Mouse (Mus musculus) CD4-positive, CD25-positive, alpha-beta regulatory T cell, adult 2 months (primary cell): ENCODE results near the gene Baz1b.
"Not testable (repeated sequence)": the region's sequence is repeated elsewhere in the genome, so short reads cannot be mapped to it uniquely, and the experiment has no call there.

Source experiments
- DNase-seq: peaks from one replicate; pipeline ENCODE4 v3.0.0-alpha.2; 2012; ENCODE audit warnings: low read depth, low spot score

The Baz1b gene

GRCm38 (mm10) chr5:135179616-135180015 lies 7.4 kb upstream of the Baz1b start:
- no peak for DNase-seq

GRCm38 (mm10) chr5:135180796-135181195 lies 6.3 kb upstream of the Baz1b start:
- DNase-seq: no peak

DNA sequence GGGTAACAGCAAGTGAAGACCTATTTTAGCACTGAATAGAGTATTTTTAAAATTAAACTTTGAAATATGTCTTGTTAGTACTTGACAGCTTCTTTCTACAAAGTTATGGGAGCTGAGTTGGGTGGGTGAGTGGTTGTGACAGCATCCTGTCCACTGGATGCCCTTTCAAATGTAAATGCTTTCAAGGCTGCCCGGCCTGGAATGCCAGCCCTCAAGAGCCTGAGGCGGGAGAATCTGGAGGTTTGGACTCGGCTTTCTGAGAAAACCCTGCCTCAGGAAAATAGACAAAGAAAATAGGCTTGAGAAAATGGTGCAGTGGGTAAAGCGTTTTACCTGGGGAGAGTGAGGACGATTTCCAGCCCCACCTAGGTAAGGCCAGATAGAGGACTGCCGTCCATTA lies 5.3 kb upstream of the Baz1b start:
- DNase-seq: no peak

DNA sequence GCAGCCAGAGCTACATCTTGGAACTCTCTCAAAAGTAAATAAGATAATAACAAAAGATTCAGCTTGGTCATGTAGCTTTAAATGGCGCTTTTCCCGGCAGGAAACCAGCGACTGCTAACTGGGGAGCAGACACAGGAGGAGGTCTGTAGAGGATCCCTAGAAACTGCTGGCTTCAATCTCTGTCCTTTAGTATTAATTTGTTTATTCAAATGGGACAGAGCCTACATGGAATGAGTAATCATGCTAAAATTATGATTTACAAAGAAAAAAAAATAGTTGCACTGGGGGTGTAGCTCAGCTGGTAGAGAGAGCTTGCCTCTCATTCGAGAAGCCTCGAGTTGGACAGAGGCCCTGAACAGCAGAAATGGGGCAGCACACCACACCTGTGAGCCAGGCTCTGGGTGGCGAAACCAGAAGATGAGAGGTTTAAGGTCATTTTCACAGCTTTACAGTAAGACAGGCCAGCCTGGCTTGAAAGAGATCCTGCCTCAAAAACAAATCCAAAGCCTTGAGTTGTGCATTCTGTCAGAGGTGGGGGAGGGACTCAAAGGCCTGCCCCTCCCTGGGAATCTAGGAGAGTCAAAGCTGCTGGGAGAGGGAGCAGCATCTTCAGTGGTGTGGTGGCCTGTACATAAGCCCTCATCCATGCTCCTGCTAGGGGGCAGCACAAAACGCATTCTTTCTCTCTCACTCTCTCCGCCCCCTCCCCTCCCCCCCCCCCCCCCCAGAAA lies 3.8 kb upstream of the Baz1b start:
- peak; percentile 20 for DNase-seq

DNA sequence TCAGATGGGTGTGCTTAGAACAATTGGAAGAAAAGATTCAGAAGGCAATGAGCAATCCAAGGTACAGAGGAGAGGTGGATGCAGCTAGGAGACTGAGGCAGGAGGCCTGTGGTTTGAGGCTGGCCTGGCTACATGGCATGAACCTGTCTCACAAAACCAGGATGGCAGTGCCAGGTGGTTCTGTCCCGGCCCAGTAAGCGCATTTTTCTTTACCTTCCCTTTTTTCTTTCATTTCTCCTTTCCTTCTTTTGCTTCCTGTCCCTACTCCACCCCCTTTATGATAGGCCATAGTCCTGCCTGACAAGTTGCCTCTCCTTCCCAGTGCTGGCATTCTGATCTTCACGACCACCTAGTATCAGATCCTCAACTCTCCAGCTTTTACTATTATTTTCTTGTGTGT lies 2.0 kb upstream of the Baz1b start:
- no peak for DNase-seq

GRCm38 (mm10) chr5:135185596-135185995 lies 1.5 kb upstream of the Baz1b start:
- DNase-seq: peak; percentile 77

GRCm38 (mm10) chr5:135186231-135186620 lies 838 bp upstream of the Baz1b start:
- DNase-seq: no peak

GRCm38 (mm10) chr5:135187349-135188213 lies 517 bp downstream of the Baz1b start:
- peak; percentile 29 for DNase-seq

DNA sequence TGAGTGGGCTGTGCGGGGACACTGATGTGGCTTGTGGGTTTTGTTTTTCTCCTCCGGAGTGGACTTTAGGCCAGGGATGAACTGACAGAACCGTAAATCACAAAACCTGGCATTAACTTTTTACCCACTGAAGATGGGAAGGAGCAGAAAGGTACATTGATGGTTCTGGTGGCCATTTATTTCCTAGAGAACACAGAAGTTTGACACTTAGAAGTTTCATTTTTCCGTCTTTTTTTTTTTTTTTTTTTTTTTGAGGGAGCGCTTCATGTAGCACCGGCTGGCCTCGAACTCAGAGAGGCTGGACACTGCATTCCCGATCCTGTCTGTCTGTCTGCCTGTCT lies 1.1 kb downstream of the Baz1b start:
- DNase-seq: no peak

GRCm38 (mm10) chr5:135189281-135190022 lies 2.4 kb downstream of the Baz1b start:
- no peak for DNase-seq

DNA sequence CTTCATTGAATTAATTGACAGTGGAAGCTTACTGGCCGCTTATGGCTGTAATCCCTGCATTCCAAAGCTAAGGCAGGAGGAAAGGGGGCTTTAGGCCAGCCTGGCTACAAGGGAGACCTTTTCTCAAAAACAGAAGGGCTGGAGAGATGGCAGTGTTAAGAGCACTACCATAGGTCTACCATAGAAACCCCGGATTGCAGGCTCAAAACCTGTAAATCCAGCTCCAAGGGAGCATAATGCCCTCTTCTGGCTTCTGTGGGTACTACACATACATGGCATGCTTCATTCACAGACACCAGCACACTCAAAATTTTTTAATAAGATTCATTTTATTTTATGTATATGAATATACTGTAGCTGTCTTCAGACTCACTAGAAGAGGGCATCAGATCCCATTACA lies 4.6 kb downstream of the Baz1b start:
- peak; percentile 89 for DNase-seq

DNA sequence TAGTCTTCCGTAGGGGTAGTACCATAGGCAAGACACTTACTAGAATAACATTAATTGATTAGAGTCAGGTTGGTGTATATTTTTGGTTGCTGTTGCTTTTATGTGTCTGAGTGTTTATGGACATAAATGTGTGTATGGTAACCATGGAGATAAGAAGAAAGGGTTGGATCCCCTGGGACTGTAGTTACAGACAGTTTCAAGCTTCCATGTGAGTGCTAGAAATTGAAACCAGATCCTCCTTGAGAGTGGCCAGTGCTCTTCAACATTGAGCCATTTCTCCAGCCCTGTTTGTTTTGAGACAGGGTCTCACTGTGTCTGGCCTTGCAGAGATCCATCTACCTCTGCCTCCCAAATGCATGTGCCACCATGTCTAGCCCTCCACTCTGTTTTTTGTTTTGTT lies 5.4 kb downstream of the Baz1b start:
- no peak for DNase-seq

- peak; percentile 39 for DNase-seq
Measured at GRCm38 (mm10) chr5:135196367-135196766, 9.3 kb downstream of the Baz1b start.

- DNase-seq: no peak
Measured at GRCm38 (mm10) chr5:135202763-135203162, 15.7 kb downstream of the Baz1b start.

DNA sequence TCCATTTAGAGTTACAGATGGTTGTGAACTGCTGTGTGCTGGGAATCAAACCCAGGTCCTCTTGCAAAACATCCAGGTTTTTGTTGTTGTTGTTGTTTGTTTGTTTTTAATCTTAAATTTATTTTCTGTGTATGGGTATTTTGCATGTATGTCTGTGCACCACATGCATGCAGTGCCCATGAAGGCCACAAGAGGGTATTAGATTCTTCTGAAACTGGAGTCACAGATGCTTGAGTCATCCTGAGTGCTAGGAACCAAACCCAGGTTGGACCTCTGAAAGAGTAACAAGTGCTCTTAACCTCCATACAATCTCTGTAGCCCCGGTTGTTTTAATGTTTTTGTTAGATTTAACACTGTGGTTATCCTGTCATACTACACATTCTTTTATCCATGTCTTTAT lies 21.1 kb downstream of the Baz1b start:
- peak; percentile 45 for DNase-seq

DNA sequence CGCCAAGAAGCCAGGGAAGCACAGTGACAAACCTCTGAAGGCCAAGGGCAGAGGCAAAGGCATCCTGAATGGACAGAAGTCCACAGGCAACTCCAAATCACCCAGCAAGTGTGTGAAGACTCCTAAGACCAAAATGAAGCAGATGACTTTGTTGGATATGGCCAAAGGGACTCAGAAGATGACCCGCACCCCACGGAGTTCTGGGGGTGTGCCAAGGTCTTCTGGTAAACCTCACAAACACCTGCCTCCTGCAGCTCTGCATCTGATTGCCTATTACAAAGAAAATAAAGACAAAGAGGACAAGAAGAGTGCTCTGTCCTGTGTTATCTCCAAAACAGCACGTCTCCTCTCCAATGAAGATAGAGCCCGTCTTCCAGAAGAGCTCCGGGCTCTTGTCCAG lies 29.8 kb downstream of the Baz1b start:
- DNase-seq: no peak

DNA sequence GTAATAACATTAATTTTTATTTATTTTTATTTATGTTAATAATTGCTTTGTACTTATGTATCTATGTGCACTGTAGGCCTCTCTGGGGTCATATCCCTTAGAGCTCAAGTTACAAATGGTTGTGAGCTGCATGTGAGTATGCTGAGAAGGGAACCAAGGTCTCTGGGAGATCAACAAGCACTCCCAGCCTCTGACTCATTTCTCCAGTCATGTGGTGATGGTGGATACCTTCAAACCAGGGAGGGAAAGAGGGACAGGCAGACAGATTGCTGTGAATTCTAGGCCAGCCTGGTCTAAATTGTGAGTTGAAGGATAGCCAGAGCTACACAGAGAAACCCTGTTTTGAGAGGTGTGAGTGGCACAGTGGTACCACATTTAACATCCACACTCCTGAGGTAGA lies 33.9 kb downstream of the Baz1b start:
- no peak for DNase-seq

DNA sequence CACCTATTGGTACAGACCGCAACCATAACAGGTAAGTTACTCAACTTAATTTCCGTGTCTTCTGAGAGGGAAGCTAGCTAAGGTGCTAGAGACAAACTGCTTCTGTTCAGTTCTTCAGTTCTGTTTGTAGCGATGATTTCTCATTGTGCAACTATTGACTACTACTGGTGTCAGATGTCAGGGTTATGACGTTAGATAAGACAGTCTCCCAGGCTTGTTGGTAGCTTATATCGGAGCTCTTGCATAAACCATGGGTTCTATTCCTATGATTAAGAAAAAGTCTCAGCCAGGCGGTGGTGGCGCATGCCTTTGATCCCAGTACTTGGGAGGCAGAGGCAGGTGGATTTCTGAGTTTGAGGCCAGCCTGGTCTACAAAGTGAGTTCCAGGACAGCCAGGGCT lies 35.0 kb downstream of the Baz1b start:
- DNase-seq: no peak

DNA sequence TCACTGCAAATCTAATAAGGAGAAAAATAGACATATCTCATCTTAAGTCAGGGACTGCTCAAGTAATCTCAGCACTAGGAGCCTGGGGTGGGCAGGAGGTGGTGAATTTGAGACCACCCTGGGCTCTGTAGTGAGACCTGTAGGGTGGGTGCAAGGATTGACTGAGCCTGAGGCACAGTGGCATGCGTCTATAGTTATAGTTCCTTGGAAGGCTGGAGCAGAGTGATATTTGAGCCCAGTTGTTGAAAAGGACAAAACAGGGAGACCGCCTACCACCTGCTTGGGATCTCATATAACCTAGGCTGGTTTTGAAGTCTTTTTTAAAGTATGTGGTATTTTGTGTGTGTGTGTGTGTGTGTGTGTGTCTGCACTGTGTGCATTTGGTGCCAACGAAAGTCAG lies 37.1 kb downstream of the Baz1b start:
- no peak for DNase-seq

GRCm38 (mm10) chr5:135225879-135226278 lies 38.8 kb downstream of the Baz1b start:
- not testable (repeated sequence) for DNase-seq

DNA sequence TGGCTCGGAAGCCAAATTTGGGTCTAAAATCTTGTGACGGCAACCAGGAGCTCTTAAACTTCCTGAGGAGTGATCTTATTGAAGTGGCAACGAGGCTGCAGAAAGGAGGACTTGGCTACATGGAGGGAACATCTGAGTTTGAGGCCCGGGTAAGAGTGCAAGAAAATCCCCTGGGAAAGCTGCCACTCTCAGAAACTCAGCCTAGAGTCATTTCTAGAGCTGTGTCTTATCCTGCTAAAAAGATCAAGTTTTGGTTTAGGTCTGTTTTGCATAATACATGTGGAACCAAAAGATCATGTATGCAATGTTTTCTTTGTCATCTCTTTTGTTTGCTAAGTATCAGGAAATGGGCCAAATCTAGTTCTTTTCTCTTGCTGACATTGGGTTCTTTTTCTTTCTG lies 43.1 kb downstream of the Baz1b start:
- DNase-seq: no peak

GRCm38 (mm10) chr5:135233166-135233920 lies 46.3 kb downstream of the Baz1b start:
- no peak for DNase-seq
